Mouse (Mus musculus): Measurements from ENCODE around the gene Coq6. TPM values are rescaled to one million over a fixed set of nuclear protein-coding genes. Genes with fewer than 3 reads are reported as not detected.

Gene Coq6
- total and polyA plus RNA-seq, 2 experiments from 2014 or later = 40.8 to 80.2 TPM

- no peak overlapping the region for H3K9ac ChIP-seq (replicated peaks; ENCODE audit: low read length)
- no peaks in the 10 kb centered on the region for H3K27me3 ChIP-seq (ENCODE audit: insufficient read depth, low read length)
- no peaks in the 10 kb centered on the region for H3K36me3 ChIP-seq (ENCODE audit: insufficient read depth, low read length)
- no peak for ATAC-seq
- no peaks in the 10 kb centered on the region for H3K9me3 ChIP-seq (ENCODE audit: low read length)
- TF ChIP-seq CTCF (IDR thresholded peaks at IDR 0.05; ENCODE audit: low read depth) = no peak
- 89% methylated on average over 14 of the region's 14 CpGs for WGBS
- no peaks in the 10 kb centered on the region for H3K4me1 ChIP-seq (ENCODE audit: insufficient read depth, low read length)
- no peak for DNase-seq (ENCODE audit: low spot score)
- no peak overlapping the region for H3K27ac ChIP-seq
- no peak overlapping the region for H3K4me2 ChIP-seq (ENCODE audit: low read depth, low read length)
- no peak overlapping the region for H3K4me3 ChIP-seq (ENCODE audit: low read length)
These were observed 35.7 kb downstream of the Coq6 start for GRCm38 (mm10) chr12:84396947-84397679.

GRCm38 (mm10) chr12:84397685-84398084 is 36.2 kb downstream of the Coq6 start:
- Histone ChIP-seq H3K36me3 (ENCODE audit: insufficient read depth, low read length) (no peaks in the 10 kb centered on the region), H3K27ac (no peak overlapping the region), H3K27me3 (ENCODE audit: insufficient read depth, low read length) (no peaks in the 10 kb centered on the region), H3K9ac (replicated peaks; ENCODE audit: low read length) (no peak overlapping the region), H3K9me3 (ENCODE audit: low read length) (no peaks in the 10 kb centered on the region), H3K4me1 (ENCODE audit: insufficient read depth, low read length) (no peaks in the 10 kb centered on the region), H3K4me3 (ENCODE audit: low read length) (no peak overlapping the region), H3K4me2 (ENCODE audit: low read depth, low read length) (no peak overlapping the region)
- DNase-seq (ENCODE audit: low spot score) (no peak), ATAC-seq (no peak)
- no peak for TF ChIP-seq CTCF (IDR thresholded peaks at IDR 0.05; ENCODE audit: low read depth)

GRCm38 (mm10) chr12:84398629-84399028 is 37.2 kb downstream of the Coq6 start:
- no peak for TF ChIP-seq CTCF (IDR thresholded peaks at IDR 0.05; ENCODE audit: low read depth)
- no peak overlapping the region for H3K9ac ChIP-seq (replicated peaks; ENCODE audit: low read length)
- H3K27me3 ChIP-seq (ENCODE audit: insufficient read depth, low read length) = no peaks in the 10 kb centered on the region
- no peak overlapping the region for H3K4me2 ChIP-seq (ENCODE audit: low read depth, low read length)
- H3K4me3 ChIP-seq (ENCODE audit: low read length) = no peak overlapping the region
- 85% methylated on average over 5 of the region's 5 CpGs for WGBS
- no peaks in the 10 kb centered on the region for H3K4me1 ChIP-seq (ENCODE audit: insufficient read depth, low read length)
- no peak for ATAC-seq
- no peaks in the 10 kb centered on the region for H3K9me3 ChIP-seq (ENCODE audit: low read length)
- H3K36me3 ChIP-seq (ENCODE audit: insufficient read depth, low read length) = no peaks in the 10 kb centered on the region
- no peak overlapping the region for H3K27ac ChIP-seq
- no peak for DNase-seq (ENCODE audit: low spot score)

- H3K4me1 ChIP-seq (ENCODE audit: insufficient read depth, low read length) = no peaks in the 10 kb centered on the region
- no peak overlapping the region for H3K9ac ChIP-seq (replicated peaks; ENCODE audit: low read length)
- no peaks in the 10 kb centered on the region for H3K36me3 ChIP-seq (ENCODE audit: insufficient read depth, low read length)
- 83% methylated on average over 9 of the region's 9 CpGs for WGBS
- H3K27ac ChIP-seq = no peak overlapping the region
- H3K9me3 ChIP-seq (ENCODE audit: low read length) = no peaks in the 10 kb centered on the region
- no peak for TF ChIP-seq CTCF (IDR thresholded peaks at IDR 0.05; ENCODE audit: low read depth)
- no peak overlapping the region for H3K4me2 ChIP-seq (ENCODE audit: low read depth, low read length)
- ATAC-seq (no peak), DNase-seq (ENCODE audit: low spot score) (no peak)
- H3K27me3 ChIP-seq (ENCODE audit: insufficient read depth, low read length) = no peaks in the 10 kb centered on the region
- no peak overlapping the region for H3K4me3 ChIP-seq (ENCODE audit: low read length)
These were observed 37.7 kb downstream of the Coq6 start for GRCm38 (mm10) chr12:84399135-84399534.

- no peak overlapping the region for H3K9ac ChIP-seq (replicated peaks; ENCODE audit: low read length)
- no peak overlapping the region for H3K27ac ChIP-seq
- no peak for ATAC-seq
- no peak for TF ChIP-seq CTCF (IDR thresholded peaks at IDR 0.05; ENCODE audit: low read depth)
- H3K4me1 ChIP-seq (ENCODE audit: insufficient read depth, low read length) = no peaks in the 10 kb centered on the region
- H3K4me2 ChIP-seq (ENCODE audit: low read depth, low read length) = no peak overlapping the region
- WGBS = 84% methylated on average over 9 of the region's 9 CpGs
- H3K9me3 ChIP-seq (ENCODE audit: low read length) = no peaks in the 10 kb centered on the region
- no peaks in the 10 kb centered on the region for H3K36me3 ChIP-seq (ENCODE audit: insufficient read depth, low read length)
- no peak for DNase-seq (ENCODE audit: low spot score)
- no peaks in the 10 kb centered on the region for H3K27me3 ChIP-seq (ENCODE audit: insufficient read depth, low read length)
- no peak overlapping the region for H3K4me3 ChIP-seq (ENCODE audit: low read length)
These were observed 38.2 kb downstream of the Coq6 start for GRCm38 (mm10) chr12:84399663-84400062.

GRCm38 (mm10) chr12:84400068-84400467 is 38.6 kb downstream of the Coq6 start:
- no peaks in the 10 kb centered on the region for H3K27me3 ChIP-seq (ENCODE audit: insufficient read depth, low read length)
- WGBS = 88% methylated on average over 3 of the region's 3 CpGs
- no peaks in the 10 kb centered on the region for H3K36me3 ChIP-seq (ENCODE audit: insufficient read depth, low read length)
- H3K9ac ChIP-seq (replicated peaks; ENCODE audit: low read length) = no peak overlapping the region
- no peaks in the 10 kb centered on the region for H3K4me1 ChIP-seq (ENCODE audit: insufficient read depth, low read length)
- no peaks in the 10 kb centered on the region for H3K9me3 ChIP-seq (ENCODE audit: low read length)
- no peak overlapping the region for H3K27ac ChIP-seq
- H3K4me2 ChIP-seq (ENCODE audit: low read depth, low read length) = no peak overlapping the region
- no peak overlapping the region for H3K4me3 ChIP-seq (ENCODE audit: low read length)
- DNase-seq (ENCODE audit: low spot score) (no peak), ATAC-seq (no peak)
- no peak for TF ChIP-seq CTCF (IDR thresholded peaks at IDR 0.05; ENCODE audit: low read depth)

GRCm38 (mm10) chr12:84400653-84401052 is 39.2 kb downstream of the Coq6 start:
- Histone ChIP-seq H3K27ac (no peak overlapping the region), H3K4me1 (ENCODE audit: insufficient read depth, low read length) (no peaks in the 10 kb centered on the region), H3K4me2 (ENCODE audit: low read depth, low read length) (no peak overlapping the region), H3K36me3 (ENCODE audit: insufficient read depth, low read length) (no peaks in the 10 kb centered on the region), H3K27me3 (ENCODE audit: insufficient read depth, low read length) (no peaks in the 10 kb centered on the region), H3K9ac (replicated peaks; ENCODE audit: low read length) (no peak overlapping the region), H3K4me3 (ENCODE audit: low read length) (no peak overlapping the region), H3K9me3 (ENCODE audit: low read length) (no peaks in the 10 kb centered on the region)
- TF ChIP-seq CTCF (IDR thresholded peaks at IDR 0.05; ENCODE audit: low read depth) = no peak
- no peak for DNase-seq (ENCODE audit: low spot score)
- 75% methylated on average over 3 of the region's 3 CpGs for WGBS
- ATAC-seq = no peak

Measured in hindbrain, postnatal 0 days (tissue).